Mouse (Mus musculus): ENCODE results near the gene Dop1b. TPM values are rescaled to one million over a fixed set of nuclear protein-coding genes. Genes with fewer than 3 reads are reported as not detected.
"Not testable (repeated sequence)": the region's sequence is repeated elsewhere in the genome, so short reads cannot be mapped to it uniquely, and the experiment has no call there.

The Dop1b gene
- total RNA-seq, 2 experiments from 2014 or later = 28.6 to 48.7 TPM

- intact Hi-C loops (cut with DNase I) = loop anchor here (10.0 kb wide), 2 partner anchors 80 to 170 kb away; no protein-coding TSS in a partner anchor
- TF ChIP-seq CTCF (IDR thresholded peaks at IDR 0.05) = no peak
- peak overlapping the region; percentile 82 for H3K4me3 ChIP-seq
- H3K27ac ChIP-seq = no peak overlapping the region
- DNase-seq = no peak
Measured at GRCm38 (mm10) chr16:93684441-93684840, 27.3 kb upstream of the Dop1b start.

DNA sequence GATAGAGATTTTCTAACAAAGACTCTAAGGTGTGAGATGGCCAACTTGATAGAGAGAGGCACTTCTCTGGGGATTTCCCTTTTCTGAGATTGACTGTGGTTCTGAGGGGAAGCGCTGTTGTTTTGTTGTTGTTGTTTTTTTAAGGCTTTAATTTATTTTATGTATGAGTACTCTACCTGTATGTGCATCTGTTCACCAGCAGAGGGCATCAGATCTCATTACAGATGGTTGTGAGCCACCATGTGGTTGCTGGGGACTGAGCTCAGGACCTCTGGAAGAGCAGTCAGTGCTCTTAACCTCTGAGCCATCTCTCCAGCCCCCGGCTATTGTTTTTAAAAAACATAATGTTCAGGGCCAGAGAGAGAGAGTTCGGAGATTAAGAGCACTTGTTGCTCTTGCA, 25.9 kb upstream of the Dop1b start:
- TF ChIP-seq CTCF (IDR thresholded peaks at IDR 0.05) = peak; percentile 42
- intact Hi-C loops (cut with DNase I) = loop anchor here (10.0 kb wide), 2 partner anchors 79 to 169 kb away; no protein-coding TSS in a partner anchor
- DNase-seq, H3K4me3 ChIP-seq, H3K27ac ChIP-seq: not testable (repeated sequence)

- H3K27ac ChIP-seq = no peak overlapping the region
- TF ChIP-seq CTCF (IDR thresholded peaks at IDR 0.05) = no peak
- no peak overlapping the region for H3K4me3 ChIP-seq
- intact Hi-C loops (cut with DNase I) = loop anchor here (10.0 kb wide), 2 partner anchors 78 to 168 kb away; no protein-coding TSS in a partner anchor
- DNase-seq = no peak
Measured at GRCm38 (mm10) chr16:93686421-93686820, 25.3 kb upstream of the Dop1b start.

- intact Hi-C loops (cut with DNase I) = loop anchor here (10.0 kb wide), 2 partner anchors 78 to 168 kb away; no protein-coding TSS in a partner anchor
- H3K4me3 ChIP-seq = no peak overlapping the region
- no peak overlapping the region for H3K27ac ChIP-seq
- DNase-seq = no peak
- peak; percentile 66 for TF ChIP-seq CTCF (IDR thresholded peaks at IDR 0.05)
Measured at GRCm38 (mm10) chr16:93686945-93687344, 24.8 kb upstream of the Dop1b start.

DNA sequence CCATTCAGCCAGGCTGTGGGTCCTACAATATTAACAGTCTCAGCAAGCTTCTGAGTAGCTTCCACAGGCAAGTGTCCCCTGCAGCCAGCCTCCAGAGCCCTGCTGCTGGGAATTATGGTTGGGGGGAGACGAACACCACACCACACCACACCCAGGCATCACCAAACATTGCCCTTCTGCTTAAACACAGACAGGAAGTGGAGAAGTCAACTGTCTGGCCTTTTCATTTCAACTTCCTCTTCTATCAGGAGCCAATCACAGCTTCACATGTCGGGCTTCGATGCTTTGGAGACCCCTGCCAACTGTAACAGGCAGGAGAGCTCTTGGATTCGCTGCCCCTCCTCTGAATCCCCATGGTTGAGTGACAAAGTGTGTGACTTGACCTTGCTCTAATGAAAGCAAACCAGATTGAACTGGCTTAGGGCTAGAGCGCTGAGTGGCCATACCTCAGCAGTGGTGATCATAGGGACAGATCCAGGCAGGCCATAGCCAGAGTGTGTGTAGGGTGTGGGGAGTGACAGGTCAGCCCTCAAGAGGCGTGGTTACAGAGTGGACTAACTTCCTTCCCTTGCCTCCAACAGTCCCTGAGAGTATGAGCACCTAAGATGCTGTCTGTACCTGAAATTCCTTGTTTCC, 20.4 kb upstream of the Dop1b start:
- Histone ChIP-seq H3K4me3 (no peak overlapping the region), H3K27ac (no peak overlapping the region)
- intact Hi-C loops (cut with DNase I) = no loop called here
- DNase-seq = no peak
- TF ChIP-seq CTCF (IDR thresholded peaks at IDR 0.05) = no peak

DNA sequence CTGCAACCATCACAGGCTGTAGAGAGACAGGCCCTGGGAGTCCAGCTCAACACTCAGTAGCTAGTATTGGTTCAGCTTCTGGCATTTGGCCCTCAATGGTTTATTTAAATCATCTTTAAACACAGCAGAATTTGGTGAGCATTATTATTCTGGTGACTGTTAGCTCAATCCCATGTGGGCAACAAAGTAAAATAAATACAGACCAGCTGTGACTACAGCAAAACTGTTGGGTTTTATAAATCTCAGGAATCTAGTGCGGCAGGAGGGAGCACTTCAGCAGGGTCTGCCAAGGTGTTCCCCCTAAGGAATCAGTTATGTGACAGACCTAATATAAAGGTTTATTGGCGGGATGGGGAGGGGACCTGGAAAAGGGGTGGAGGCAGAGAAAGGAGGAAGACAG, 19.0 kb upstream of the Dop1b start:
- intact Hi-C loops (cut with DNase I) = no loop called here
- no peak for TF ChIP-seq CTCF (IDR thresholded peaks at IDR 0.05)
- DNase-seq = no peak

DNA sequence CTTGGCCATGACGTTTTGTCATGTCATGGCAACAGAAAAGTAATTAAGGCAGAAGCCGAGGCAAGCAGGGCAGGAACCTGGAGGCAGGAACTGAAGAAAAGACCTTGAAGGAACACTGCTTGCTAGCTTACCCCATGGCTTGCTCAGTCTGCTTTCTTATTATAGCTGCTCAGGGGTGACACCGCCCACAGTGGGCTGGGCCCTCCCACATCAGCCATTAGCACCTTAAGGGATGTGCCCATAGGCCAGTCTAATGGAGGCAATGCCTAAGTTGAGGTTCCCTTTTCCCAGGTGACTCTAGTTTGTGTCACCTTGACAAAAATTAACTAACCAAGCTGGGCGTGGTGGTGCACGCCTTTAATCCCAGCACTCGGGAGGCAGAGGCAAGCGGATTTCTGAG, 4.6 kb upstream of the Dop1b start:
- no peak for DNase-seq
- Histone ChIP-seq H3K4me3 (no peak overlapping the region), H3K27ac (no peak overlapping the region)
- intact Hi-C loops (cut with DNase I) = no loop called here
- TF ChIP-seq CTCF (IDR thresholded peaks at IDR 0.05) = no peak

More for the DNA sequence above, 19.0 kb upstream of the Dop1b start:
- H3K27ac ChIP-seq = no peak overlapping the region
- no peak overlapping the region for H3K4me3 ChIP-seq

DNA sequence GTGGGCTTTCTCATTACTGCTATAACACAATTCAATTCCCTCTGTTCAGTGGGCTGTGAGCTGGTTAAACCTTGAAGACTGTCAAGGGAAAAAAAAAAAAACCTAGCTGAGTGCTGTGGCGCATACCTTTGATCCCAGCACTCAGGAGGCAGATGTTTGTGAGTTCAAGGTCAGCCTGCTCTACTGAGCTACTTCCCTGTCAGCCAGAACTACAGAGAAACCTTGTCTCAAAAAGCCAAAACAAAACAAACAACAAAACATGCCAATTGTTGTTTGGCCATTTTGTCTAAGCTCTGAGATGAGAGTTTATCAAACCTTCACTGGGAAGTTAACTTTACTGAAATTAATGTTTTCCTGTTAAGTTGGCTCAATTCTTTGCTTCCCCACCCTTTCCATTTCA, 2.5 kb upstream of the Dop1b start:
- Histone ChIP-seq H3K4me3 (no peak overlapping the region), H3K27ac (no peak overlapping the region)
- TF ChIP-seq CTCF (IDR thresholded peaks at IDR 0.05) = no peak
- intact Hi-C loops (cut with DNase I) = no loop called here
- no peak for DNase-seq

DNA sequence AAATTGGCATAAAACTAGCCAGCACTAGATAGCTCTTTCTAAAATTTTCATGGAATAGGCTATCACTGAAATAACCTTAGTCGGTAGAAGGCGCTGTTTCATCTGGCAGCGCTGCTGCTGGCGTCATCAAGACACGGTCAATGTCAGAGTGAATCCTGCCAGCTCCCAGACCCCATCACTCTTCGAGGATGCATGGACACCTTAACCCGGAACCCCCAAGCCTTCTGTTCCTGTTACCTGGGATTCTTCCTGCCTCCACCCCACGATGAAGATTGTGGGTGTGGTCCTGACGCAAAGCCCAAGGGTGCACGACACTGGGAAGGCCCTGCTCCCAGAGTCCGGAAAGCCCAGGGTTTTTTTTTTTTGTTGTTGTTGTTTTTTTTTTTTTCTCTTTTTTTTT, 780 bp upstream of the Dop1b start:
- peak; percentile 84 for TF ChIP-seq CTCF (IDR thresholded peaks at IDR 0.05)
- peak; percentile 79 for DNase-seq
- peak overlapping the region; percentile 84 for H3K4me3 ChIP-seq
- intact Hi-C loops (cut with DNase I) = no loop called here
- H3K27ac ChIP-seq = peak overlapping the region; percentile 84

DNA sequence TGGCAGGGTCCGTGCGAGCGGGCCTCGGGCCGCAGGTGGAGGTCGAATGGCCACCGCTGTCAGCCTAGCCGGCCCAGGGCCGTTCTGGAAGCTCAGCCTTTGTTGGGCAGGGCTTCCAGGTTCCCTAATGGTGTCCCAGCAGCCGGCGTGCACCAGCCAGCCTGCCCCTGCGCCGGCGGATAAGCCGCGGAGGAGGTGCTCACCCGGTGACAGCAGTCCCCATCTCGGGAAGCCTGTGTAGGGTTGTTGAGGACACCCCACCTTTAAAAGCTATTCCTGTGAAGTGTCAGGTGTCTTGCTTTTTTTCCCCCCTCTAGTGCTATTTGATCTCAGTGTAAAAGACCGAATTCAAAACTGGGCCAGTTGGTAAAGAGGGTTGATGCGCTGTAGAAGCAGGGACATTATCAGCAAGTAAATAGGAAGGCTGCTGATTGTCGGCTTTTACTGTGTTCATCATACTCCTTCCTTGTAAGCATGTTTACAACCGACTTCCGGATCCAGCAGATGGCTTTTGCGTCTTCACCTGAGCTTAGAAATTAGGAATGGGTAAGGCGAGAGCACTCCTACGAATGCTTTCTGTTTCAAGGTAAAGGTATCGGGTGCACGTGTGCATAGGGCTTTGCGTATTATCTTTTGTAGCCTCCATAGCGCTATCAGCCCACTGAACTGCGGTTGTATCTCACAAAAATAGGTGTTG, 633 bp downstream of the Dop1b start:
- DNase-seq = no peak
- Histone ChIP-seq H3K4me3 (peak overlapping the region; percentile 84), H3K27ac (peak overlapping the region; percentile 93)
- no peak for TF ChIP-seq CTCF (IDR thresholded peaks at IDR 0.05)
- intact Hi-C loops (cut with DNase I) = no loop called here

GRCm38 (mm10) chr16:93712966-93713365, 1.3 kb downstream of the Dop1b start:
- no peak for TF ChIP-seq CTCF (IDR thresholded peaks at IDR 0.05)
- Histone ChIP-seq H3K27ac (peak overlapping the region; percentile 93), H3K4me3 (peak overlapping the region; percentile 84)
- intact Hi-C loops (cut with DNase I) = no loop called here
- no peak for DNase-seq

DNA sequence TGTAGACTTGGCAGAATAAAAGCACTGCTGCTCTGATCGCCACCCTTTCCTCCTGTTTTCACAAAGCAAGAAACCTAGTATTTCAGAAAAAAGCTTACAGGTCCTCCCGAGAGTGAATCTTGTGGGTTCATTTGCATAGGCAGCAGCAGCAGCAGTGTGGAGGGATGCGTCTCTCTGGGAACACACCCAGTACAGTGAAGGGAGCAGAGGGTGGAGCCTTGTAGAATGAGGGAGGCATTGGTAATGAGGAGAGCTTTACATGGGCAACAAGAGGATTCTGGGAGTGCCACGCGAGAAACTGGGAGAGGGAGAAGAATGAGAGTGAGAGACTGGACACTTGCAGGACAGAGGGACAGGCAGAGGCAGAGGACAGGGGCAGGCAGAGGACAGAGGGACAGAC, 2.7 kb downstream of the Dop1b start:
- Histone ChIP-seq H3K4me3 (no peak overlapping the region), H3K27ac (peak overlapping the region; percentile 28)
- no peak for DNase-seq
- intact Hi-C loops (cut with DNase I) = no loop called here
- TF ChIP-seq CTCF (IDR thresholded peaks at IDR 0.05) = no peak

DNA sequence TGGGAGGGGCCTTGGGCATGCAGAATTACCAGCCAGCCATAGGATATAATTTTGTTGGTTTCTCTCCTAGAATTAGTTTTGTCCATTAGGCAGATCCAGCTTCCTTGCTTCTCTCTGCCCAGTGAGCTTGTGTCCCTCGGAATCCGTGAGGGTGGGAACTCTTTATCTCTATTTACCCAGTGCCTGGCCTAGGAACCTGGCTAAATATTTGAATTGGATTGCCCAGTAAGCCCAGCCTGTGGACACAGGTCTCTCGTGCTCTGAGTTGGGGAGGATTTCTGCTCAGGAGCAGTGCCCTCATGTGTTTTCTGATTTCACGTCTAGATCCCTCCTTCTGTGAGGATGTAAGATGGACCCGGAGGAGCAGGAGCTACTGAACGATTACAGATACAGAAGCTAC, 4.1 kb downstream of the Dop1b start:
- DNase-seq = no peak

More for the DNA sequence above, 4.1 kb downstream of the Dop1b start:
- intact Hi-C loops (cut with DNase I) = no loop called here
- Histone ChIP-seq H3K4me3 (no peak overlapping the region), H3K27ac (peak overlapping the region; percentile 89; the same call in 1 of the 2 replicates)
- TF ChIP-seq CTCF (IDR thresholded peaks at IDR 0.05) = no peak

Measured in gastrocnemius, adult 2 months (tissue).